Mouse (Mus musculus) thymus, adult 18-20 months (tissue): ENCODE results near the gene Cd151.

Experiments
- DNase-seq, 2 experiments: peaks; one replicate each; pipeline ENCODE4 v3.0.0; 2022; ENCODE audit warnings: mixed read lengths in 2 of 2

Cd151 gene

DNA sequence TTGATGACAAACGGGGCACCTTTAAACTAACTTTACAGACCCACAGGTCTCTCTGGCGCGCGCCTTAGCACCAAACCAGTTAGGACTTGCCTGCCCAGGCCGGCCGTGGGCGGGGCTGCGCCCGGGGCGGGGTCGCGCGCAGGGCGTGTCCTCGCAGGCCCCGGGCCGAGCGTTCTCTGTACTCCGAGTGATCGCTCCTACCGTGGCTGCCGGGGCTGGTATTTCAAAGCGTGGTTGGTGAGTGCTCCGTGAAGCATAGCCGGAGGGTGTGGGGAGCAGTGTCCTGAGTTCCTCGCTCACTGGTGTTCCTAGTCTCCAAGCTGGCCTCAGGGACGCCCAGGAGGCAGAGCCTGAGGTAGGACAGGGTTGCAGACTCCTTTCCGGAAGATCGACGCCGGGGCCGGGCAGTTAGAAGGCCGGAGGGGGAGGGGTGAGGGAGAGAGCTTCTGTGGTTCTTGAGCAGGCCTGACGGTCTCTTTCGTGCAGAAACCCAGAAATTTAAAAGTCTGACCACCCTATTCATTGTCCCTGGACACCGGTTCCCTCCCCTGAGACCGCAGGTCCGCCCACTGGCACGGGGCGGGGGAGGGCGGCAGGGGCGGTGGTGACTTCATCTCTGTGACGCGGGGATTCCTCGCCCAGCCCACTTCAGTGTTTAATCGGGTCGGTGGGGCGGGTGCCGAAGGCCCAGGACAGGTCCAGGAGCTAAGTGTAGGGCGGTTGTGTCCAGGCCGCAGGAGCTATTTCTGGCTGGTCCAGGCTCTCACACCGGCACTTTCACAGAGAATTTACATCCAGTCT, at the start of gene Cd151:
TSS of gene Cd151 (plus strand) at position 163 of the 801 bp plus-strand sequence.
- peak; percentile 68 to 72 for DNase-seq

DNA sequence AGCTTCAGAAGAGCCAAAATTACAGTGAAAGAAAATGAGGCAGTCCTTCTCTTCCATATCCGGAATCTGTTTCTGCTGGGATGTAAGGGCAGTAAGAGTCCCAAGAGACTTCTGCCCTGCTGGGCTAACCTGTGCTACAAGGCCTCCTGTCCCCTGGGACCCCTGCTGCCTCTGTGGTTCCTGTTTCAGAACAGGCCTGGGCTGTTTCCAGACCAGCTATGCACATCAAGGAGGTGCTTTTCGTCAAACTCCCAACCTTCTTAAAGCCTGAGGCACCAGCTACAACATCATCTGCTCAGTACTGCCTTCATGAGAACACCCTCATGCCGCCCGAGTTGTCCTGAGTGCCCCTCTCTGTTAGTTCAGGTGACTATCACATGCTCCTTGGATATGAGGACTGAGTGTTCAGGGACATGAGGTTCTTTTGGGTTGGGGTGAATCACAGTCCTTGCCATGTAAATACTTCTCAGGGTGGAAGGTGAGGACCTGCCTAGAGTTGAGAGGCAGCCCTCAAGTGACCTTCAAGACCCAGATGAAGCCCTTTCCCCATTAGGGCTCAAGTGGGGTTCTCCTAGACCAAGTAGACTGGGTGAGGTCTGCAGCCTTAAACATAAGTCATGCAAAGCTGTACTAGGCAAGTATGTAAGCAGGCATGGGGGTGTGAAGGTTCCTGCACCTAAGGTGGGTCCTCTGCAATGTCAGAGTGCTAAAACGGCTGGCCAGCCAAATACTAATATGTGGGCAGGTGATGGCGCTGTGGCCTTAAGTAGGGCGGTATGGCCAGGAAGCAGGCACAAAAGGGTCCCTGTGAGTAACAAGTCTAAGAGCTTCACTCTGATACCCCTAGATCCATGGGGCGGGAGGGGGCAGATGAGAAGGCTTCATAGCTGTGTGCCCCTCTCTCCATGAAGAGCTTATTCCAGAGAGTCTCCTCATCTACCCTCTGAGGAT, 49.2 kb upstream of the Cd151 start:
- DNase-seq: no peak

DNA sequence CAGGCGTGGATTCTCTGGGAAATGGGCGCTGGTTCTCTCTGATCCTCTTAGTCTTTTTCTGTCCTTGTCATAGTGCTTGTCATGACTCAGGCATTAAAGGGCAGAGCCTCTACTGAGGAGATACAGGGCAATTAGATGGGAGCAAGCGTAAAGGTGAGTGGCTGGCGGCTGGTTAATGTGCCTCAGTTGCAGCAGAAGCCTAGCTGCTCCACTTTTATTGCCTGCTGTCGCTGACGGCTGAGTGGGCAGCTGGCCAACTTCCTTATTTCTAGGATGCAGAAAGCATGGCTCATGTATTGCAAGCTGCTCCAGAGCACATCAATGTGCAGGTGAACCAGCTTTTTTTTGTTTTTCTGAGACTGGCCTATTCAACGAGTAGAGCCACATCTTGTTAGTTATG, 48.2 kb upstream of the Cd151 start:
- DNase-seq: no peak

DNA sequence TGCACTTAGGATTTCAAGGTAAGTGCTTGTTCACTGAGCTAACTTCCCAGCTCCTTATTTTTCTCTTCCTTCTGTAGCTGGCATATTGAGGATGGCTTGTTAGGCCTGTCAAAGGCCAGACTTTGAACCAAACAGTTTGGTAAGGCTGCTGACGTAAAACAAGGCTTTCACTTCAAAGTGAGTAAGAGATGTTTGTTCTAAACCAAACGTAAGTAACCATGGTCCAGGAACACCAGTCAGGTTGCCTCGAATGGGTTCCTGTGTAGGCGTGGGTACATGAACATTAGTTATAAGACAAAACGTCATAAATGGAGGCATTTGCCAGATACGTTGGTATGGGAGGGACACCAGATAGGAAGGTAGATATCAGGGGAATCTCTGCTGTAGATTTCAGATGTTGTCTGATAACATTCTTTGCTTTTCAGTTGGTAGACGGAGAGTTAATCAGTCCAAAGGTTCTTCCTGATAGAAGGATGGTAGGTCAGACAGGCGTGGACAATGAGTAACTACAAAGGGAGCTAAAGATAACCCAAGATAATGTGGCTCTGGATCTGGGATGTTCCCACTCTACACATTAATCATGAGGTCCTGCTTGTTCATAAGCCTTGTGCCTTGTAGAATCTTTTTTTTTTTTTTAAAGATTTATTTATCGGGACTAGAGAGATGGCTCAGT, 47.0 kb upstream of the Cd151 start:
- no peak for DNase-seq

DNA sequence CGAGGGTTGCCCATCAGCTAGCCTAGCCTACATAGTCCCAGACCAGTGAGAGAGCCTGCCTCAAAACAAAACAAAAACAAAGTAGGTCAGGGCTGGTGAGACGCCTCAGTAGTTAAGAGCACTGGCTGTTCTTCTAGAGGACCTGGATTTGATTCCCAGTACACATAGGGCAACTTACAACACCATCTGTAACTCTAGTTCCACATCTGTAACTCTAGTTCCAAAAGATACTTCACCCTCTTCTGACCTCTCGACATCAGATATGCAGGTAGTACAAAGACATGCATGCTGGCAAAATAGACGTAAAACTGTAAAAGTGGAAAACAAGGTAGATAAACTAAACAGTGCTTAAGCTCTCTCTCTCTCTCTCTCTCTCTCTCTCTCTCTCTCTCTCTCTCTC, 43.4 kb upstream of the Cd151 start:
- no peak for DNase-seq

DNA sequence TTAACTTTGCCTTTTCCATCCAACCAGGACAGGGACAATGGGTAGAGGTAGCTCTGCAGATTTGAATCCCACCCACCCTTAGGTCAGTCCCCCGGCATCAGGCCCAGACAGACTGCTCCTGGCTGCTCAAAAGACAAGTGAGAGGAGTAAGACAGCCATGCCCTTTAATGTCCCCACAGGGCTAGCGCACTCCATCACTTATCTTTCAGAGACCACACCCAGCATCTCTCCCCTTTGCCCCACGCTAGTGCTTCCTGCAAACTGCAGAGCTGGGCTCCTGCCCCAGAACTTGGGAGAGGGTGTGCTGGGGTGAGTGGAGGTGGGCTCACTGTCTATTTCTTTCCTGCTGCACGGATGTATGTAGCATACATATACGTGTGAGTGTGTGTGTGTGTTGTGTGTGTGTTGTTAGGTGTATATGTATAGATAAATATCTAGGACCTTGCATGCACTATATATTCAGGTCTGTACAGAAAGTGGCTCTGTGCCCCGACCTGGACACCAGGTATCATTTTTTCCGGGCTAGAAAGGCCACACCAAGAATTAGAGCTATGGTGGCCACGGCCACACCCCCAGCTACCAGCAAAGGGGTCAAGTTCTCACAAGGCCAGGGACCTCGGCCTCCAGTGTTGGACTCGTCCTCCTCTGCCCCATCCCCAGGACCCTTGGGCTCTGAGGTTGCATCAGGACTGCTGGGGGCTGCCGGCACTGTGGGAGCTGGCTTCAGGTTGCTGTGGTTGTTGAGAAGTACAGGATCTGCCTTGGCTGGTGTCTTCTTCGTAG, 40.1 kb upstream of the Cd151 start:
- DNase-seq: no peak

DNA sequence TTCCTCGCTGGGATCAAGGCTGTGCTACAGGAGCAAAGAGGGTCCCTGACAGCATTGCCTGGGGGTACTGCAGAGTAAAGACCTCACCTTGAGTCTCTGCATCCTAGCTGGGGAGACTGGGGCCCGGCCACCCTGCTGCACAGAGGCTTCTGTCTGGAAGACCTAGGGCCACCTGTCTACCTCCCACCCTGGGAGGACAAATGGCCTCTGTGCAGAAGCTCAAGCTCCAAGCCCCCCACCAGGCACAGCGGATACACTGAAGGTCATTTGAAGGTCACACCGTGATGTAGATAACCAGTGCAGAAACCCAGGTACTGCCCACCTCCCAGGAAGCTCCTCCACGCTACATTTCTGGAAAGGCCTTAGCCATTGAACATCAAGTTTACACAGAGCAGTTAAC, 38.5 kb upstream of the Cd151 start:
- no peak for DNase-seq

DNA sequence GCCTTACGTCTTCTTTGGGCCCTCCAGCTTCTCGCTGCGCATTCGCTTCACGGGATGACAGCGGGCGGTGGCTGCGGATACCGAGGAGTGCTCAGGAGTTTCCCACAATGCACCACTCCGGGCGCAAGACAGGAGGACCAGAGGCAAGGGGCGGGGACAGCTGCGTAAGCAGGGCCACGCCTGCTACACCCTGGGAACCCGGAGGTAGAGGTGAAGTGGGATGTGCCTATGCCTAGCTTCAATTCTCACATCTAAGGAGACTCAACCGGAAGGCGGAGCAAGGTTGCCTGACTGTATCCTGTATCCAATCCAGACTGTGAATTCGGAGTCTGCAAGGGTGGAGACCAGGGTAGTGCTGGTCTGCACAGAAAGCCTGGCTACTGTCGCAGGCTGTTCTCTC, 37.9 kb upstream of the Cd151 start, which contains the start of gene Cend1:
TSS of gene Cend1 (minus strand) at position 182 of the 400 bp plus-strand sequence.
- no peak for DNase-seq

DNA sequence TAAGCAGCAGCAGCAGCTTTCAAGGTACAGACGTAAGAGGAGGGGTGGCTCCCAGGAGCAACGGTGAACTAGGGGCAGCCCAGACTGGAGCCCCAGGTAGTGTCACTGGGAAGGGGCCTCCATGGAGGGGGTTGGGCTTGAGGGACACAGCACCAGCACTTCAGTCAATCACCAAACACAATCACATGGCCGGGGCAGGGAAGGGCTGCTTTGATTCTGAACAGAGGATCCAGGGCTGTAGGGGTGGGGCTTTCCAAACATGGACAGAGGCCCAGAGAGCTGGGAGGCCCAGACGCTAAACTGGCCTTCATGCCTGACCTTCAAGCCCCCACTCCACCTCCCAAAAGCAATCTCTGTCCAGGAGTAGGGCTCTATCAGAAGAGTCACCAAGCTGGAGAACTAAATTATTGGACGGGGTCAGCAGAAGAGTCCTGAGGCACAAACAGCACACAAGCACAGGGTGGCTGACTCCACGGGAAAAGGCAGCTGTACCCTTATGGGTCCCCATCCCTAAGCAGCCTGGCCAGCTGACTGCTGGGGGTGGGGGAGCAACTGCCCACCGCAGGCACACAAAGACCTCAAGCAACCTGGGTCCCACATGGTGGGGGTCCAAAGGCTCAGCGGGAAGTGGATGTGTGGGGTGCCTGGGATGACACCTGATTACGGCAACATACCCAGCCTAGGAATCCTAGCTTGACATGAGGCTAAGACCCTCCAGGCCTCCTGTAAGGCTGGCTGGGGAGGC, 37.2 kb upstream of the Cd151 start:
- DNase-seq: no peak

DNA sequence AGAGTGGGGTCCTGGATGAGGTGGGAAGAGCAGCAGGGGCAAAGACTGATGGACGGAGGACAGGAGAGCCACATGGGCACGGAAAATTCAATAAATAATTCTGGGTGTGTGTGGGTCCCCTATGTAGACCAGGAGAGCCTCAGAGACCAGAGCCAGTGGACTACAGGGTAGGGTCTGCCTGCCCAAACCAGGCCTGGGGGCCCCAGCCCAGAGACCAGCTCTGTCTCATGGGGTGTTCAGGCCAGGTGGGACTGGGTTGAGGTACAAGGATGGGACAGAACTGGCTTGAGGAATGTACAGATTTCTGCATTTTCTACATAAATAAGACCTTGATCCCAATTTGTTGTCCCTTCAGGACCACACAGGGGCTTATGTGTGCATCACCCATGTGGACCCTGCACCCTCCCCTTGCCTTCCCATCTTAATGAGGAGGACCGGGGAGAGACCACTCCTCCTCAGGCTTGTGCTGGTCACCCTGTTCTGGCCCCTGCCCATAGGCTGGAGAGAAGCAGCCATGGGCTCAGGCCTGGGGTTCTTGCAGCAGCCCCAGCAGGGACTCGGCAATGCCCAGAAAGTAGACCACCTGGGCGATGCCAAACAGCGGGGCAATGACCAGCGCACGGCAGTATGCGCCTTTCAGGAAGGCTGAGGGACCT, 36.5 kb upstream of the Cd151 start:
- no peak for DNase-seq

DNA sequence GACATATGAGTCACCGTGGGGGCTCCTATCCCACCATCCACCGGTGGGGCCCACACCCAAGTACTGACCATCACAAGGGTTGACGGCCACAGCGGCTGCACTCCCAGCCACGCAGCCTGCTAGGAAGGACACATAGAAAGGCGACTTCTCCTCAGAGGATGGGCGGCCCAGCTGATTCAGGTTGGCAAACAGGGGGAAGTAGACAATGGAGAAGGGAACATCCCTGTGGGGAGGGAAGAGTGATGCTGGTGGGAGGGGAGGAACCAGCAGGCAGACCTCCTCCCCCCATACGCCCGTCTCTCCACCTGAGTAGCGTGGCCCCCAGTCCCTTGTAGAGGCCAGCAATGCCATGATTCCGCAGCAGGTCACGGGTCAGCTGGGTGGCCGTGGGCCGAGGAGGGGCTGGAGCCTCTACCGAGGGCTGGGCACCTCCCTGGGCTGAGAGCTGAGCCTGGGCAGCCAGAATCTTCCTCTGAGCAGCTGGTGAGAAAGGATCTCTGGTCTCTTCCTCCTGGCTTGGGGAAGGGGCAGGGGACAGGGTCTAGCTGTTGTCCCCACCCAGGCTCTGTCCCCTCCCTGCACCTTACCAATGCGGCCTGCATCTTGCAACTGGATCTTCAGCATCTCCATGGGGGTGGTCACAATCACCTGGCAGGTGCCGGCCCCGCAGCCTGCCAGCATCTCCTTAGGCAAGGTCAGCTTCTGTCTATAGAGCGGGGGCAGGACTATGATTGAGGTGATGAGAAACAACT, 35.6 kb upstream of the Cd151 start:
- no peak for DNase-seq

DNA sequence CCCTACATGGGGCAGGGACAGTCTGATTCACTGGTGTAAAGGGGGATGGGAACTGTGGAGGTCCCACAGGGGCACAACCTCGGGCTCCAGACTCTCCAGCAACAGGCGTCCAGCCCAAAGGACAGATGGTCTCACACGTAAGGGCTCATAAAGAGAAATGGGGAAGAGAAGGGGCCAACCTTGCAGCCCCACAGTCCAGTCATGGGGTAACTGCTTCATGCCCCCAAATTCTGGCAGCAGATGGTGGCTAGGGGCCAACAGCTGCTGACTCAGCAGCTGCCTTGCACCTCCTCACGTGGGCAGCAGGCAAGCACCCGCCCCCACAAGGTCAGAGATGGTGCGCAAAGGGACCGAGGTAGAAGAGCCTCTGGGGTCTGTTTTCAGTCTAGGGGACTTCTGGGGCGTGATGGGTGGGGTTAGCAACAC, 35.0 kb upstream of the Cd151 start:
- no peak for DNase-seq

DNA sequence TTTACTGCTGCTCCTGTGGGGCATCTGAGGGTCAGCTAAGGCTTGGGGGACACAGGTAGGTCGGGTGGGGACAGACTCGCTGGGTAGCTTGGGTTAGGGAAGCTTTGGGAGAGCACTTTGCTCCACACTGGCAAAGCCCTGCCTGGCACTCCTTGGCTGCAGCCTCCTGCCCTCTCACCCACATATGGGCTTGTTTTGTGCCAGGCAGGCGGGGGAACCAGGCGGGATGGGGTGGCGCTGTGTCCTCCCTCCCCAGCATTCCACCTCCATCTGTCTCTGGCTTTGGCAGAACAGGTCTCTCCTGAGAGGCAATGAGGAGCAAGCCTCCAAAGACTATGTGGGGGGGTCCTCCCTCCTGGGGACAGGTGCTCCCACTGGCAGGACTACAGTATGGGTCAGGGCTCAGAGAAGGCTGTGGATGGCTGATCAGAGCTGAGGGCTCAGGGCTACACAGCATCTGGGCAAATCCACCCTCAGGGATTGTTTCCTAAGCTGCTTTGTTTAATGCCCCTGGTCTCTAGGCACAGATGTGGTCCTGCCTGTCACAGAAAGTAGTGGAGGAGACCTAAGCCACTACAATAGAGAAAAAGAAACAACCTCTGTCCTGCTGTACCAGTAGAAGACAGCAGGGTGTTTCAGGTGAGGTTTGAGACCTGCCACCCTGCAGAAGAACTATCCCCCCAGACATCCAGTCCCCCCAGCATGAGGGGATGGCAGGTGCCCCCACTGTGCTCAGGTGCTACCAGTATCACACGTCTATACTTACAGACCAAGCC, 34.3 kb upstream of the Cd151 start:
- DNase-seq: no peak

DNA sequence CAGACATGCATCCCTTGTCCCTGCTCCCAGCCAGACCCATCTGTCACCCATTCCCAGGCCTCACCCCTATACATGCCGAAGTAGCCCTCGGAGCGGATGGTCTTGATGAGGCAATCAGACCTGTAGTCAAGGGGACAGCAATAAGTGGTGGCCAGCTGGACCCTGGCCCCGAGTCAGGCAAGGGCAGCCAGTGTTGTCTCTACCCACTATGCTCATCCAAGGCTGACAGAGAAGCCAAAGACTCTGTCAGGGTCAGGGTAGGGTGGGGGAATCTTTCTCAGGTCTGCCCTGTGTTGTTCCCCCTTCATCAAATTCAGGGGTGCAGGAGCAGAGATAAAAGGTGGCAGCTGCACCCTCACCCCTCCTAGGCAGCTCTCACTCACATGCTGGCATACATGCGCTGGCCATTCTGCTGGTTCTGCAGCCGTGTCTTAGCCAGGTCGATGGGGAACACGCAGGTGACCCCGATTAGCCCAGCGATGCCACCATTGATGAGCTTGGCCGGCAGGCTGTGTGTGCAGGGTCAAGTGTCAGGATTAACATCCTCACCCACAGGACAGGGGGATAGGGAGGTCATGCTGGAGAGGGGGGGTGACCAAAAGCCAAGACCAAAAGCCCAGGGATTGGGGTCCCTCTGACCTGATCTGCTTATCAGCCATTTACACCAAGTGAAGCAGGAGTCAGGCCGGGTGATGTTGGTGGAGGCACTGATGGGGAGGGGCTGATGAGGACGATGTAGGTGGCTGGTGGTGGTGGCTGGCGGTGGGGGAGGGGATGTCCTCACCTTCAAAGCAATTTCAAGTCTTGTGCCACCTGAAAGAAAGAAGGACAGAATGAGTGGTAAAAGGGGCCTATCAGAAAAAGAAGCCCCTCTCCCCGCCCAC, 33.4 kb upstream of the Cd151 start:
- DNase-seq: no peak

DNA sequence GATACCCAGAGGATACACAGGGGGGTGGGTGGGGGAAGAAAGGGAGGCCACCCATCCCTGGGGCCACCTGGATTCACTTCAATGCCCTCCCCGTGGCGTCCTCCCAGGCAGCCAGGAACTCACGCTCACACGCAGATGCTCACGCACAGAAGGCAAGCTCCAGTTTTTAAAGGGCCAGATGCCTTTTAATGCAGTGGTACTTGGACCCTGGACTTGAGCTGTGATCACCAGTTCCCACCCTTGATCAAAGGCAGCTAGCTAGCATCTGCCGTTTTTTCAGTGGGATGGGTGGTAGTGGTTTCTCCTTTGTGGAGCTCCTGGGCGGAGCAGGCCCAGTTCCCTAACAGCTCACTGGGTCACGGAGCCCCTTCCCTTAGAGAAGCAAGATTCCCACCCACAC, 32.7 kb upstream of the Cd151 start:
- no peak for DNase-seq

DNA sequence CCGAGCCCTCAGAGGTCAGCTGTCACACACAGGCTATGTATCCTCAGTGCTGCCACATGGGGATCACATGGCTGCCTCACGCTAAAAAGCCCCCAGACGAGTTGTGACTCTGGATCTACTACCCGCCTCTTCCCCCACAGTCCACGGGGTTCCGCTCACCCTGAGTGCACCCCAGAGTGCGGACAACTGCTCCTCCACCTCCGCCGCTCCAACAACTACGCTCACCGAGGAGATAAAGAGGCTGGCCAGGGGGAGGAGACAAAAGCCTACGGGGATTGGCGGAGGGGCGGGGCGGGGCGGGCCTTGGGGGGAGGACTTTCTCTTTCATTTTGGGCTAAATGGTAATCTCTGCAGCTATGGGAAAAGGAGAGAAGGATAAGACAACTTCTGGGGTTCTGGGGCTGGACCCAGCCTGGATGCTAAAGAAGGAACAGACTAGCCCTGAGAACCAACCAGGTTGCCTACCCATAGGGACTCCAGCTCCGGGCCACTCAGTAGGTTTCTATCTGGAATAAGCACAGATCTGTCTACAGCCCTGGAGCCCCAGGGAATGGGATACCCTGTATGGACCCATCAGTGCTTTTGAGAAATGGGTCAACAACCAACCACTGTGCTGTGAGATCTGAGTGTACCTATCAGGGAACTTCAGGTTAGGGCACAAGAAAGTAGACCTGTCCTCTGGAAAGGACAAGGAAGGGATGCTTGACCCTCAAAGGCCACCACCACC, 31.9 kb upstream of the Cd151 start:
- DNase-seq: no peak

DNA sequence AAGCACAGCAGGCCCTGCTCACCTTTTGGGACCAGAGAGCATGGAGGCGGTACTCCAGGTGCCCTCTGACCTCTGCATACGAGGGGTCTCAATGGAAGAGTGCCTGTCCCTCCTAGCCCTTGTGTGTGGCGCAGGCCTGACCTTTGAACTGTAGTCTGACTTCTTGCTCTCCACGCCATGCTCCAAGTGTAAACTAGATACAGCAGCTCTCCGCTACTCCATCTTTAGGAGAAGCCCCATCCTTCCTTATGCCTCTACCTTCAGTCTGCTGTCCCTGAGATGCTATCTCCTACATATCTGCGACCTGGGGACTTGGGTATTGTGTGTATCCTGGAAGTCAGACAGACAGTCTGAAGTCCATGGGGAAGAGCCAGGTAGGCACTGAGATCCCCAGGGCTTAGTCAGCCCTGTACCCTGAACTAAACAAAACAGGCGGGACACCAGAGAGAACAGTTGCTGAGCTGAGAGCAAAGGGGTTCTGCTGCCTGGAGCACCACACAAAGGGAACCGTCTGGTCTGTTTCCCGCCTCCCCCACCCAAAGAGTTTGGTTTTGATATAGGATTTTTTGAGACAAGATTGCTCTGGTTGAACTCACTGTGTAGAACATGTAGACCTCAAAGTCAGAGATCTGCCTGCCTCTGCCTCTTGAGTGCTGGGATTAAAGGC, 31.2 kb upstream of the Cd151 start:
- no peak for DNase-seq
